Mouse (Mus musculus): ENCODE results near the gene Cdh23.

The Cdh23 gene

GRCm38 (mm10) chr10:60367904-60368303 is 328.4 kb downstream of the Cdh23 start:
- no peak for DNase-seq (ENCODE audit: low spot score in 2 of 2)

- no peak for DNase-seq (ENCODE audit: low spot score in 2 of 2)
Measured at GRCm38 (mm10) chr10:60367145-60367544, 329.1 kb downstream of the Cdh23 start.

GRCm38 (mm10) chr10:60363426-60363825 is 332.9 kb downstream of the Cdh23 start:
- no peak for DNase-seq (ENCODE audit: low spot score in 2 of 2)

- no peak for DNase-seq (ENCODE audit: low spot score in 2 of 2)
Measured at GRCm38 (mm10) chr10:60362310-60362628, 334.0 kb downstream of the Cdh23 start.

- no peak for DNase-seq (ENCODE audit: low spot score in 2 of 2)
Measured at GRCm38 (mm10) chr10:60361615-60362309, 334.5 kb downstream of the Cdh23 start.

- no peak for DNase-seq (ENCODE audit: low spot score in 2 of 2)
Measured at GRCm38 (mm10) chr10:60358776-60359175, 337.5 kb downstream of the Cdh23 start.

GRCm38 (mm10) chr10:60357901-60358300 is 338.4 kb downstream of the Cdh23 start:
- DNase-seq (ENCODE audit: low spot score in 2 of 2) = no peak

- DNase-seq (ENCODE audit: low spot score in 2 of 2) = no peak
Measured at GRCm38 (mm10) chr10:60357441-60357840, 338.8 kb downstream of the Cdh23 start.

- no peak for DNase-seq (ENCODE audit: low spot score in 2 of 2)
Measured at GRCm38 (mm10) chr10:60354881-60355677, 341.2 kb downstream of the Cdh23 start.

GRCm38 (mm10) chr10:60354003-60354325 is 342.3 kb downstream of the Cdh23 start:
- DNase-seq (ENCODE audit: low spot score in 2 of 2) = no peak

- DNase-seq (ENCODE audit: low spot score in 2 of 2) = no peak
Measured at GRCm38 (mm10) chr10:60353241-60354002, 342.9 kb downstream of the Cdh23 start.

- no peak for DNase-seq (ENCODE audit: low spot score in 2 of 2)
Measured at GRCm38 (mm10) chr10:60351761-60352455, 344.4 kb downstream of the Cdh23 start.

GRCm38 (mm10) chr10:60351248-60351647 is 345.0 kb downstream of the Cdh23 start:
- DNase-seq (ENCODE audit: low spot score in 2 of 2) = no peak

- DNase-seq (ENCODE audit: low spot score in 2 of 2) = peak; percentile 61 to 79
Measured at GRCm38 (mm10) chr10:60350805-60351167, 345.5 kb downstream of the Cdh23 start.

- no peak for DNase-seq (ENCODE audit: low spot score in 2 of 2)
Measured at GRCm38 (mm10) chr10:60350077-60350804, 346.0 kb downstream of the Cdh23 start.

- no peak for DNase-seq (ENCODE audit: low spot score in 2 of 2)
Measured at GRCm38 (mm10) chr10:60349644-60350043, 346.6 kb downstream of the Cdh23 start.

- DNase-seq (ENCODE audit: low spot score in 2 of 2) = no peak
Measured at GRCm38 (mm10) chr10:60349056-60349455, 347.2 kb downstream of the Cdh23 start.

- DNase-seq (ENCODE audit: low spot score in 2 of 2) = no peak
Measured at GRCm38 (mm10) chr10:60347768-60348610, 348.3 kb downstream of the Cdh23 start.

GRCm38 (mm10) chr10:60346701-60347405 is 349.4 kb downstream of the Cdh23 start, which contains the start of gene Vsir:
TSS of gene Vsir (plus strand) at chr10:60346851.
- peak; percentile 43 to 51 for DNase-seq (ENCODE audit: low spot score in 2 of 2)

- no peak for DNase-seq (ENCODE audit: low spot score in 2 of 2)
Measured at GRCm38 (mm10) chr10:60346056-60346455, 350.2 kb downstream of the Cdh23 start.

All from frontal cortex, postnatal 36 days (tissue).